19 mouse cellular contexts compared by ENCODE assay signal in genomic region chr9:94155581-94155980, GRCm38 (mm10).
"Had no signal": no experiment of that assay in that cellular context is flagged by ENCODE, and none has a peak within 500 bp of the region (broad histone marks: within the 10 kb centered on the region; RNA-seq: fewer than 3 reads in every experiment).

No protein-coding gene starts in this region.

- H3K4me3 ChIP-seq: limb, embryonic 12.5 days; liver, embryonic 15.5 days; megakaryocyte, embryonic 14.5 days; midbrain, embryonic 15.5 days; neural tube, embryonic 12.5 days; stomach, embryonic 15.5 days had no signal

- H3K36me3 ChIP-seq: limb, embryonic 12.5 days; liver, embryonic 15.5 days; midbrain, embryonic 15.5 days; neural tube, embryonic 12.5 days; stomach, embryonic 15.5 days had no signal

- H3K4me2 ChIP-seq: limb, embryonic 12.5 days; liver, embryonic 15.5 days; midbrain, embryonic 11.5 days; midbrain, embryonic 15.5 days; neural tube, embryonic 12.5 days; stomach, embryonic 15.5 days had no signal

- H3K4me1 ChIP-seq: limb, embryonic 12.5 days; liver, embryonic 15.5 days; megakaryocyte, embryonic 14.5 days; midbrain, embryonic 15.5 days; neural tube, embryonic 12.5 days; stomach, embryonic 15.5 days had no signal

- H3K9me3 ChIP-seq: limb, embryonic 12.5 days; liver, embryonic 15.5 days; midbrain, embryonic 15.5 days; neural tube, embryonic 12.5 days; stomach, embryonic 15.5 days had no signal

- H3K9ac ChIP-seq: limb, embryonic 12.5 days; liver, embryonic 15.5 days; midbrain, embryonic 15.5 days; neural tube, embryonic 12.5 days; stomach, embryonic 15.5 days had no signal

- H3K27ac ChIP-seq: kidney, postnatal 0 days; limb, embryonic 12.5 days; liver, embryonic 15.5 days; macrophage; midbrain, embryonic 15.5 days; neural tube, embryonic 12.5 days; stomach, embryonic 15.5 days had no signal

- H3K27me3 ChIP-seq: limb, embryonic 12.5 days; liver, embryonic 15.5 days; megakaryocyte, embryonic 14.5 days; midbrain, embryonic 15.5 days; neural tube, embryonic 12.5 days; stomach, embryonic 15.5 days had no signal

- DNase-seq: kidney, adult 9 months; kidney, postnatal 36 days; layer of hippocampus, adult 9-11 months; layer of hippocampus, postnatal 36 days; liver; lung, adult 2 months; lung, postnatal 10 days; right cerebral cortex, postnatal 14 days; thymus, adult 2 months; thymus, postnatal 36 days had no signal

- ATAC-seq: midbrain, embryonic 15.5 days had no signal
